Mouse (Mus musculus) liver, embryonic 14.5 days (tissue): Measurements from ENCODE around the gene BC067074.

Experiments used
- CTCF ChIP-seq: IDR thresholded peaks from 2 replicates; pipeline ENCODE4 v1.5.1; 2016; ENCODE audit warnings: antibody characterized with exemption, low read depth, control low read depth
- EP300 ChIP-seq: IDR thresholded peaks from 2 replicates; pipeline ENCODE4 v1.6.1; 2016; ENCODE audit warnings: antibody characterized with exemption, low read depth

DNA sequence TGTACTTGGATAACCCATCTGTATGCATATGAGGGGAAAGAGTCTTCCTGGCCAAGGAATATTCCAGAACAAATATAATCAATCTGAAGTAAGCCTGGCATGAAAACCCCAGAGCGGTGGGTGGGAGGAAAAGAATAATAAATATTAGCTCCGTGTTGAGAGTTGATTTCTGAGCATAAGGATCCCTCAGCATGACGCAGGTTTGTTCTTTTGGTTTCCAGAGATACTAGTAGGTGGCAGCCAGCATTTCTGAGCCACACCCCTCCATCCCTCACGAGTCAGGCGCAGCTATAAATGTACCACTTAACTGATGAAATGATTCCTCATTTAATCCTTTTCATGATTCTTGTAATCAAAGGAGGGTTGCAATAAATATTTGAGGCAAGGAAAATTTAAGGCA, 41.0 kb downstream of the BC067074 start:
- no peak for TF ChIP-seq CTCF
- no peak for TF ChIP-seq EP300
